Mouse (Mus musculus) midbrain, embryonic 16.5 days (tissue): ENCODE measurements at regions not wholly inside any gene's neighbourhood (a gene's known extent, or its start where the extent isn't known, plus 50 kb on each side); places are given as distances from the start of the nearest gene placed in this dataset.

ENCODE experiments used
- ATAC-seq: fragments of 200-750 bp; cut with Nextera tagmentation; 2 replicates; pipeline ENCODE4 v1.8.0; 2017; ENCODE audit warnings: moderate TSS enrichment
- H3K27ac ChIP-seq: fragments of 300-500 bp; sonication (generic); 2 replicates; pipeline ENCODE4 v1.5.1; 2014; ENCODE audit warnings: mild to moderate bottlenecking, low read length, mixed read lengths
- H3K27me3 ChIP-seq: fragments of 300-500 bp; sonication (generic); 2 replicates; pipeline ENCODE4 v1.6.1; 2014; ENCODE audit warnings: low read depth, low read length, mixed read lengths; ENCODE audit not compliant: control insufficient read depth, insufficient read depth
- H3K36me3 ChIP-seq: fragments of 300-500 bp; sonication (generic); 2 replicates; pipeline ENCODE4 v1.6.1; 2014; ENCODE audit warnings: mild to moderate bottlenecking, low read length, moderate library complexity, mixed read lengths; ENCODE audit not compliant: control insufficient read depth, insufficient read depth
- H3K4me1 ChIP-seq: fragments of 300-500 bp; sonication (generic); 2 replicates; pipeline ENCODE4 v1.6.1; 2014; ENCODE audit warnings: mild to moderate bottlenecking, low read length, mixed read lengths; ENCODE audit not compliant: control insufficient read depth, insufficient read depth
- H3K4me2 ChIP-seq: fragments of 300-500 bp; sonication (generic); 2 replicates; pipeline ENCODE4 v1.6.1; 2014; ENCODE audit warnings: mild to moderate bottlenecking, low read length, mixed read lengths
- H3K4me3 ChIP-seq: fragments of 300-500 bp; sonication (generic); 2 replicates; pipeline ENCODE4 v1.5.1; 2014; ENCODE audit warnings: low read depth, mild to moderate bottlenecking, low read length, moderate library complexity, mixed read lengths
- H3K9ac ChIP-seq: fragments of 300-500 bp; sonication (generic); 2 replicates; pipeline ENCODE4 v1.6.1; 2014; ENCODE audit warnings: low read depth, low read length, mixed read lengths
- H3K9me3 ChIP-seq: fragments of 300-500 bp; sonication (generic); replicated peaks from 2 replicates; pipeline ENCODE4 v1.6.1; 2014; ENCODE audit warnings: mild to moderate bottlenecking, low read length, mixed read lengths; ENCODE audit not compliant: control insufficient read depth, poor library complexity, severe bottlenecking
- WGBS: fragments of 180-500 bp; shearing (Covaris S2); extraction: QIAGEN DNeasy Blood & Tissue Kit; methylation state at CpG from one replicate; pipeline ENCODE4 v1.1.7; 2014; 5-methylcytosine and 5-hydroxymethylcytosine counted together

DNA sequence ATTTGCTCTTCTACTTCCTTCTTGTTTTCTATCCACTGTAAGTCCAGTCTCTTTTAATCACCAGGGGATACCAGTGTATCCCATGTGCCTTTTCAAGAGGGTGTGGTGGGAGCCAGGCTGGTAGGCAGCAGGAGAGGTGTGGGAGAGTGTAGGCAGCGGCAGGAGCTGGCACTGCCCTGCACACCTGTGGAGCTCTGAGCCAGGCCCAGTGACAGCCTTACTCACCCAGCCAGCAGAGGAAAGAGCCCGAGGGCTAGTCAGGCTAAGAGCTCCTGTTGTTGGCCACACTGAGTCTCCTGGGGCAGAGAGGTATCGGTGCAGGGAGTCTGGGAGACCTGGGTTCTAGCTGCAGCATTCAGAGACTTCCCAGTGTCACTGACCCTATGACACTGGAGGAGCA is 145.5 kb upstream of the Tmem45b start:
- H3K27ac ChIP-seq: no peak overlapping the region
- H3K4me1 ChIP-seq: no peaks in the 10 kb centered on the region
- no peak overlapping the region for H3K4me2 ChIP-seq
- 82% methylated on average over 3 of the region's 3 CpGs for WGBS
- H3K27me3 ChIP-seq: no peaks in the 10 kb centered on the region
- ATAC-seq: no peak
- H3K36me3 ChIP-seq: no peaks in the 10 kb centered on the region
- H3K4me3 ChIP-seq: no peak overlapping the region
- no peak overlapping the region for H3K9ac ChIP-seq
- no peaks in the 10 kb centered on the region for H3K9me3 ChIP-seq

- H3K9ac ChIP-seq: no peak overlapping the region
- no peak overlapping the region for H3K4me3 ChIP-seq
- no peak overlapping the region for H3K27ac ChIP-seq
- 76% methylated on average over 8 of the region's 8 CpGs for WGBS
- ATAC-seq: no peak
- H3K27me3 ChIP-seq: no peaks in the 10 kb centered on the region
- H3K36me3 ChIP-seq: no peaks in the 10 kb centered on the region
- H3K9me3 ChIP-seq: no peaks in the 10 kb centered on the region
- H3K4me1 ChIP-seq: no peaks in the 10 kb centered on the region
- no peak overlapping the region for H3K4me2 ChIP-seq
Observed at GRCm38 (mm10) chr9:31608084-31608870, 144.0 kb upstream of the Tmem45b start.

DNA sequence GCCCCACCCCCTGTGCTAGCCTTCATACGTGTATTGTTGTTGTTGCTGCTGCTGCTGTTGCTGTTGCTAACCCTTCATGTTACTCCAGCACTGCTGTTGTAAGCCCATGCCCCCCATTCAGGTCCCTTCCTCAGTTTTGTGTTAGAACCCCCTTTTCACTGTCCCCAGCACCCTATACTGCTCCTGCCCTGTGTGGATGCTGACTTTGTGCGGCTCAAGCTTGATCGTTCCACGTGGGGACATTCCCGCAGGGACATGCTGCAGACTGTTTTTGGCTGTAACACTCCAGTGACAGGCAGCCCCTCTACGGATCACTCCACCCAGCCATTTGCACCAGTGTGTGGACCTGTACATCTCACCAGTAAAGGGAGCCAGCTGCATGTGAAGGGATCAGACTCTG is 142.7 kb upstream of the Tmem45b start:
- Histone ChIP-seq H3K27ac (no peak overlapping the region), H3K27me3 (no peaks in the 10 kb centered on the region), H3K9me3 (no peaks in the 10 kb centered on the region), H3K36me3 (no peaks in the 10 kb centered on the region), H3K4me3 (no peak overlapping the region), H3K9ac (no peak overlapping the region), H3K4me2 (no peak overlapping the region), H3K4me1 (no peaks in the 10 kb centered on the region)
- 89% methylated on average over 6 of the region's 6 CpGs for WGBS
- no peak for ATAC-seq

- WGBS: 88% methylated on average over 6 of the region's 6 CpGs
- no peak for ATAC-seq
- no peak overlapping the region for H3K27ac ChIP-seq
- no peaks in the 10 kb centered on the region for H3K36me3 ChIP-seq
- no peaks in the 10 kb centered on the region for H3K9me3 ChIP-seq
- H3K9ac ChIP-seq: no peak overlapping the region
- H3K4me2 ChIP-seq: no peak overlapping the region
- no peaks in the 10 kb centered on the region for H3K4me1 ChIP-seq
- no peak overlapping the region for H3K4me3 ChIP-seq
- no peaks in the 10 kb centered on the region for H3K27me3 ChIP-seq
Observed at GRCm38 (mm10) chr9:31604497-31605090, 140.3 kb upstream of the Tmem45b start.

DNA sequence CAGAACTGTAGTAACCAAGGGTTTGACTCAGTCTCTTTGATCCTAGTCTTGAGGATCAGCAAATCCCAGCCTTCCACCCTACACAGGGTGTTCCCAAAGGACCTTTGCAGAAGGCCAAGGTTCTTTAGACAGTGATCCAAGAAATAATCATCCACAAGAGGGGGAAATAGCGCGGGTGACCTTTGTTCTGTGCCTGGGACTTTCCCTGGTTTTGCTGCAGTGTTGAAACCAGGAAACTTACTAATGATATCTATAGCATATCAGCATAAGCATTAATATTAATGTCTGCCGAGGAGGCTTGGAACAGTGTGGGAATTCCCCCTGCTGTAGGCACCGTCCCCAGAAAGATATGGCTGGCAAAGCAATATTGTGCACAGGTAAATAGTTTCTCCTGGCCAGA is 138.4 kb upstream of the Tmem45b start:
- no peak for ATAC-seq
- Histone ChIP-seq H3K27ac (no peak overlapping the region), H3K4me2 (no peak overlapping the region), H3K4me1 (no peaks in the 10 kb centered on the region), H3K4me3 (no peak overlapping the region), H3K36me3 (no peaks in the 10 kb centered on the region), H3K9ac (no peak overlapping the region), H3K9me3 (no peaks in the 10 kb centered on the region), H3K27me3 (no peaks in the 10 kb centered on the region)
- 86% methylated on average over 4 of the region's 4 CpGs for WGBS

DNA sequence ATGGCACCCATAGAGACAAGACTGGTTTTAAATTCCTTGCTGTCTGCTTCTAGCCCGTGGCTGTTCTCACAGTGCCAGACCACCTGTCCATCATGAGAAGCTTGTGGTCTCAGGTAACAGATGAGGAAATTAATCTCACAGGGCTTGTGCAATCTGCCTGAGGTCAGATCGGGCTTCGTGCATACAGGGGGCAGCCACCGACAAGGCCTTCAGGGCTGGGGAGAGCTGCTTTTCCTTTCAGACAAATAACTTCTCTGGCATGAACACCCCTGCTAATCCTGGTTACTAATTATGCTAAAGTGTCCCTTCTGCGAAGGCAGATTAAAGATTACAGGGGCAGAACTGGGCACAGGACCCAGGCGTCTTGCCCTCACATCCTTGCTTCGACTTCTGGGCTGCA is 130.8 kb upstream of the Tmem45b start:
- WGBS: 72% methylated on average over 7 of the region's 7 CpGs
- Histone ChIP-seq H3K27ac (no peak overlapping the region), H3K4me1 (no peaks in the 10 kb centered on the region), H3K27me3 (no peaks in the 10 kb centered on the region), H3K36me3 (no peaks in the 10 kb centered on the region), H3K4me2 (no peak overlapping the region), H3K4me3 (no peak overlapping the region), H3K9ac (no peak overlapping the region), H3K9me3 (no peaks in the 10 kb centered on the region)
- ATAC-seq: no peak

GRCm38 (mm10) chr9:31587671-31588070 is 123.4 kb upstream of the Tmem45b start:
- no peak overlapping the region for H3K9ac ChIP-seq
- H3K4me1 ChIP-seq: 0 out of 2 replicates have a peak, but pooled peaks cover 2% of the 10 kb centered on the region
- no peaks in the 10 kb centered on the region for H3K27me3 ChIP-seq
- no peak overlapping the region for H3K4me2 ChIP-seq
- H3K27ac ChIP-seq: no peak overlapping the region
- no peaks in the 10 kb centered on the region for H3K9me3 ChIP-seq
- no peak overlapping the region for H3K4me3 ChIP-seq
- H3K36me3 ChIP-seq: no peaks in the 10 kb centered on the region
- ATAC-seq: no peak

- 0 out of 2 replicates have a peak, but pooled peaks cover 2% of the 10 kb centered on the region for H3K4me1 ChIP-seq
- no peaks in the 10 kb centered on the region for H3K9me3 ChIP-seq
- 59% methylated on average over 10 of the region's 10 CpGs for WGBS
- no peak for ATAC-seq
- H3K27ac ChIP-seq: no peak overlapping the region
- no peak overlapping the region for H3K9ac ChIP-seq
- no peaks in the 10 kb centered on the region for H3K36me3 ChIP-seq
- no peak overlapping the region for H3K4me3 ChIP-seq
- H3K27me3 ChIP-seq: no peaks in the 10 kb centered on the region
- no peak overlapping the region for H3K4me2 ChIP-seq
Observed at GRCm38 (mm10) chr9:31583983-31584382, 119.7 kb upstream of the Tmem45b start.

- Histone ChIP-seq H3K4me1 (0 out of 2 replicates have a peak, but pooled peaks cover 2% of the 10 kb centered on the region), H3K36me3 (no peaks in the 10 kb centered on the region), H3K27ac (no peak overlapping the region), H3K27me3 (no peaks in the 10 kb centered on the region), H3K9ac (no peak overlapping the region), H3K4me3 (no peak overlapping the region), H3K9me3 (no peaks in the 10 kb centered on the region), H3K4me2 (no peak overlapping the region)
- ATAC-seq: no peak
- WGBS: 81% methylated on average over 7 of the region's 7 CpGs
Observed at GRCm38 (mm10) chr9:31582947-31583346, 118.7 kb upstream of the Tmem45b start.
